Mouse (Mus musculus) MEL (cell line): ENCODE results near the gene P2rx1. TPM values are rescaled to one million over a fixed set of nuclear protein-coding genes. Genes with fewer than 3 reads are reported as not detected.

Experiments used
- DNase-seq: peaks from one replicate; pipeline ENCODE4 v3.0.0; 2011; ENCODE audit warnings: low read depth, low spot score
- H3K27ac ChIP-seq: 2 replicates; pipeline ENCODE4 v1.5.1; 2012; ENCODE audit warnings: low read depth, mild to moderate bottlenecking, control low read depth, low read length, moderate library complexity; ENCODE audit not compliant: control insufficient read depth
- H3K27me3 ChIP-seq, 2 experiments: fragments of 150-350 bp in 1 of 2; sonication (generic) in 1 of 2; 2 replicates each; pipeline ENCODE4 v1.6.1; 2012; ENCODE audit warnings: low read length in 2 of 2, mild to moderate bottlenecking in 2 of 2, improper control_type of control experiment in 1 of 2, moderate library complexity in 1 of 2; ENCODE audit not compliant: insufficient read depth in 2 of 2, control insufficient read depth in 1 of 2
- H3K36me3 ChIP-seq, 2 experiments: 2 replicates each; pipeline ENCODE4 v1.6.1; 2012 to 2014; ENCODE audit warnings: low read length in 2 of 2, improper control_type of control experiment in 1 of 2, inconsistent platforms in 1 of 2, mild to moderate bottlenecking in 1 of 2; ENCODE audit not compliant: insufficient read depth in 2 of 2, control insufficient read depth in 1 of 2
- H3K4me1 ChIP-seq, 2 experiments: fragments of 150-350 bp in 1 of 2; sonication (generic) in 1 of 2; 2 replicates each; pipeline ENCODE4 v1.6.1; 2012; ENCODE audit warnings: low read length in 2 of 2, improper control_type of control experiment in 1 of 2, mild to moderate bottlenecking in 1 of 2; ENCODE audit not compliant: insufficient read depth in 2 of 2, control insufficient read depth in 1 of 2
- H3K4me3 ChIP-seq, 2 experiments: fragments of 150-350 bp in 1 of 2; sonication (generic) in 1 of 2; 2 replicates each; pipeline ENCODE4 v1.5.1; 2012; ENCODE audit warnings: low read depth in 2 of 2, low read length in 2 of 2, mild to moderate bottlenecking in 2 of 2, moderate library complexity in 2 of 2, control low read depth in 1 of 2, improper control_type of control experiment in 1 of 2; ENCODE audit not compliant: control insufficient read depth in 1 of 2, insufficient read depth in 1 of 2
- H3K79me2 ChIP-seq: 2 replicates; pipeline ENCODE4 v1.6.1; 2012; ENCODE audit warnings: mild to moderate bottlenecking, low read length, moderate library complexity; ENCODE audit not compliant: control insufficient read depth, poor library complexity, insufficient read depth
- H3K9ac ChIP-seq: 2 replicates; pipeline ENCODE4 v1.6.1; 2012; ENCODE audit warnings: low read depth, mild to moderate bottlenecking, control low read depth, low read length, moderate library complexity; ENCODE audit not compliant: control insufficient read depth, poor library complexity, severe bottlenecking
- H3K9me3 ChIP-seq: fragments of 150-350 bp; sonication (generic); replicated peaks from 2 replicates; pipeline ENCODE4 v1.6.1; 2012; ENCODE audit warnings: mild to moderate bottlenecking, low read length, improper control_type of control experiment, moderate library complexity; ENCODE audit not compliant: insufficient read depth
- CHD2 ChIP-seq: IDR thresholded peaks from 2 replicates; pipeline ENCODE4 v1.6.1; 2011; ENCODE audit warnings: low read length, improper control_type of control experiment
- ELF1 ChIP-seq: IDR thresholded peaks from 2 replicates; pipeline ENCODE4 v1.6.1; 2014; ENCODE audit warnings: low read depth, mild to moderate bottlenecking, inconsistent platforms, low read length, improper control_type of control experiment, moderate library complexity
- GATA1 ChIP-seq: IDR thresholded peaks from 2 replicates; pipeline ENCODE4 v1.6.1; 2011; ENCODE audit warnings: low read depth, low read length, improper control_type of control experiment
- KAT2A ChIP-seq: conservative IDR thresholded peaks from 2 replicates; pipeline ENCODE4 v1.6.1; 2012; ENCODE audit warnings: low read depth, low read length, improper control_type of control experiment, inconsistent platforms
- MAFK ChIP-seq: IDR thresholded peaks from 2 replicates; pipeline ENCODE4 v1.6.1; 2011; ENCODE audit warnings: low read depth, mild to moderate bottlenecking, low read length, improper control_type of control experiment, borderline replicate concordance
- MAX ChIP-seq: IDR thresholded peaks from 2 replicates; pipeline ENCODE4 v1.6.1; 2011; ENCODE audit warnings: low read length, improper control_type of control experiment
- MEF2A ChIP-seq: IDR thresholded peaks from 2 replicates; pipeline ENCODE4 v1.6.1; 2014; ENCODE audit warnings: low read depth, mild to moderate bottlenecking, inconsistent platforms, low read length, improper control_type of control experiment; ENCODE audit not compliant: poor library complexity, insufficient replicate concordance, severe bottlenecking; ENCODE audit errors: extremely low read depth
- MYB ChIP-seq: IDR thresholded peaks from 2 replicates; pipeline ENCODE4 v1.6.1; 2011; ENCODE audit warnings: mild to moderate bottlenecking, low read depth, low read length, improper control_type of control experiment
- POLR2AphosphoS5 ChIP-seq: IDR thresholded peaks from 2 replicates; pipeline ENCODE4 v1.6.1; 2012; ENCODE audit warnings: low read depth, borderline replicate concordance, mild to moderate bottlenecking, inconsistent platforms, low read length, moderate library complexity, mixed read lengths
- RAD21 ChIP-seq: IDR thresholded peaks from 2 replicates; pipeline ENCODE4 v1.6.1; 2011; ENCODE audit warnings: mild to moderate bottlenecking, low read depth, low read length, improper control_type of control experiment
- RCOR1 ChIP-seq: IDR thresholded peaks from 2 replicates; pipeline ENCODE4 v1.6.1; 2012; ENCODE audit warnings: low read depth, mild to moderate bottlenecking, inconsistent platforms, low read length, improper control_type of control experiment
- SIN3A ChIP-seq: IDR thresholded peaks from 2 replicates; pipeline ENCODE4 v1.6.1; 2012; ENCODE audit warnings: low read length, improper control_type of control experiment, inconsistent platforms
- TBP ChIP-seq: IDR thresholded peaks from 2 replicates; pipeline ENCODE4 v1.8.0; 2011; ENCODE audit warnings: low read depth, low read length, improper control_type of control experiment
- TCF12 ChIP-seq: IDR thresholded peaks from 2 replicates; pipeline ENCODE4 v1.6.1; 2014; ENCODE audit warnings: low read depth, mild to moderate bottlenecking, inconsistent platforms, low read length, improper control_type of control experiment, moderate library complexity
- ZC3H11A ChIP-seq: IDR thresholded peaks from 2 replicates; pipeline ENCODE4 v1.6.1; 2012; ENCODE audit warnings: low read depth, mild to moderate bottlenecking, inconsistent platforms, low read length, improper control_type of control experiment
- ZNF384 ChIP-seq: IDR thresholded peaks from 2 replicates; pipeline ENCODE4 v1.6.1; 2012; ENCODE audit warnings: low read depth, mild to moderate bottlenecking, inconsistent platforms, low read length, improper control_type of control experiment
- polyA plus RNA-seq, 2 experiments: library from polyadenylated mRNA; stranded (reverse) in 1 of 2; unstranded in 1 of 2; fragments of >175 nt in 1 of 2; fragments of >200 nt in 1 of 2; gene quantifications; 2 replicates each; pipeline versions ENCODE4 v1.2.1 to v1.2.4; 2012; ENCODE audit warnings: low replicate concordance in 2 of 2, low read depth in 1 of 2; ENCODE audit not compliant: insufficient read length in 2 of 2, insufficient read depth in 1 of 2, missing spikeins in 1 of 2
- total RNA-seq: library from RNA; depleted of rRNA; stranded (reverse); fragments of 300-350 nt; gene quantifications from 2 replicates; pipeline ENCODE4 v1.2.3, GENCODE M21; 2012

P2rx1 gene
- total and polyA plus RNA-seq, 3 experiments, result 3.0 to 8.1 TPM; not detected in 1

GRCm38 (mm10) chr11:72953440-72954151, 45.3 kb upstream of the P2rx1 start:
- no peak overlapping the region for H3K9ac ChIP-seq
- peaks cover 0 to 8% of the 10 kb centered on the region in 2 experiments; a peak in 1 of 4 replicates for H3K36me3 ChIP-seq
- H3K27me3 ChIP-seq, result no peaks in the 10 kb centered on the region
- H3K9me3 ChIP-seq, result no peaks in the 10 kb centered on the region
- peak; percentile 22 for DNase-seq
- H3K79me2 ChIP-seq, result no peaks in the 10 kb centered on the region
- TF ChIP-seq ZNF384 (no peak), GATA1 (no peak), TCF12 (no peak), ELF1 (no peak), TBP (no peak), MAFK (no peak), CHD2 (no peak), MYB (no peak), SIN3A (no peak), KAT2A (no peak), MAX (no peak), MEF2A (no peak), POLR2AphosphoS5 (no peak)
- H3K4me3 ChIP-seq, result no peak overlapping the region
- H3K27ac ChIP-seq, result no peak overlapping the region
- H3K4me1 ChIP-seq, result peaks cover 8 to 20% of the 10 kb centered on the region in 2 experiments

DNA sequence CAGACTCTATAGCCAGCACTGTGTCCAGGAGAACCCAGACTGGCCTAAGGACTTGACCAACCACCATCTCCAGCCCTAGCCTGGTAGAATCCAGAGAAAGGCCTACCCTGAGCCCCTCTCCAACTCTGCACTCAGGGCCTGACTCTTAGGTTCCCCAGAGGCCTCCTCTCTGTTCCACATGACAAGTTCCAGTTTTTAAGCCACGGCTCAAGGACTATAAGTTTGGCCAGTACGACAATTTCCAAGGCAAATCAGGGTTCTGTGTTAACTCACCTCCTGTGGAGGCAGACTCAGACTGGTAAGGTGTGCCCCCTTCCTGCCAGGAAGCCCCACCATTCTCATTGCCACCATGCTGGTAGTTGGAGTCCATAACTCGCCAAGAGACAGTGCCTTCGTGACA, 44.7 kb upstream of the P2rx1 start:
- Histone ChIP-seq H3K4me3 (no peak overlapping the region), H3K27me3 (no peaks in the 10 kb centered on the region)
- no peak for DNase-seq
- TF ChIP-seq RCOR1 (no peak), KAT2A (no peak), CHD2 (no peak), ZC3H11A (no peak), RAD21 (no peak)
- TF ChIP-seq, all 39 proteins: peak for 0
- Histone ChIP-seq H3K27ac (no peak overlapping the region), H3K4me1 (peaks cover 8 to 20% of the 10 kb centered on the region in 2 experiments), H3K9ac (no peak overlapping the region), H3K79me2 (no peaks in the 10 kb centered on the region), H3K36me3 (peaks cover 0 to 8% of the 10 kb centered on the region in 2 experiments; a peak in 1 of 4 replicates), H3K9me3 (no peaks in the 10 kb centered on the region)
